1 mouse cellular context compared by ENCODE assay signal in the genomic region with DNA sequence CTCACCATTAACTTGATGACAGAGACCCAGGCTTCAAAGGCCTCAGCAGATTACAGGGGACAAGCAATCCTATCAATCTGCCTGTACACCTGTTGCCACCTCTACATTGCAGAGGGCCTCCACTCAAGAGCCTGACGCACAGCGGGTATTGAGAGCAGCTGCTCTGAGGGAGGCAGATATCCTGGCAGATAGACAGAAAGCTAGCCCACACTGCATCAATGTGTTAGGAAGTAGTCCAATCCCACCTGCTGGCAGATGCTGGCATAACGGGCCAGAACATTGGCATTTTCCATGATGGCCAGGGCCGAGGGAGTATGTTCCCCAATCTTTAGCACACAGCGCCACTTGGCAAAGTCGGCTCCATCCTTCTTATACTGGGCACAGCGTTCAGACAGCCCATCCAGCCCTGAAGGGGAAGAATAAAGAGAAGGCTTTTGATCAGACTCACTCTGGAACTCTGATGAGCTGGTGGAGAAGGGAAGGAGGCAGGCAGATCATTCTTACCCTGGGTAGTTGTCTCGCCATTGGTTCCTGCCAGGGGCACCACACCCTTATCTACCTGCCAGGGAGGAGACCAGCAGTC.
TF ChIP-seq lines count a peak whose summit lies in the region.

No protein-coding gene starts in this region.

TF ChIP-seq in CH12.LX, 34 proteins besides CTCF, POLR2A, EP300 and RAD21:
- TF ChIP-seq NELFE (IDR thresholded peaks at IDR 0.05; ENCODE audit: low read depth, low read length) (no peak), SMC3 (IDR thresholded peaks at IDR 0.05; ENCODE audit: low read depth, low read length) (no peak)
